Mouse (Mus musculus) layer of hippocampus, adult 11-12 months (tissue): Measurements from ENCODE around the gene Tppp3.
A peak's percentile ranks its signal among the peaks of the same experiment; 100 is the strongest.

ENCODE experiments used
- DNase-seq: peaks from one replicate; pipeline ENCODE4 v3.0.0; 2022; ENCODE audit warnings: low spot score

The Tppp3 gene

GRCm38 (mm10) chr8:105484392-105484791 is 13.1 kb upstream of the Tppp3 start:
- DNase-seq, result no peak

GRCm38 (mm10) chr8:105484030-105484368 is 12.7 kb upstream of the Tppp3 start:
- DNase-seq, result no peak

DNA sequence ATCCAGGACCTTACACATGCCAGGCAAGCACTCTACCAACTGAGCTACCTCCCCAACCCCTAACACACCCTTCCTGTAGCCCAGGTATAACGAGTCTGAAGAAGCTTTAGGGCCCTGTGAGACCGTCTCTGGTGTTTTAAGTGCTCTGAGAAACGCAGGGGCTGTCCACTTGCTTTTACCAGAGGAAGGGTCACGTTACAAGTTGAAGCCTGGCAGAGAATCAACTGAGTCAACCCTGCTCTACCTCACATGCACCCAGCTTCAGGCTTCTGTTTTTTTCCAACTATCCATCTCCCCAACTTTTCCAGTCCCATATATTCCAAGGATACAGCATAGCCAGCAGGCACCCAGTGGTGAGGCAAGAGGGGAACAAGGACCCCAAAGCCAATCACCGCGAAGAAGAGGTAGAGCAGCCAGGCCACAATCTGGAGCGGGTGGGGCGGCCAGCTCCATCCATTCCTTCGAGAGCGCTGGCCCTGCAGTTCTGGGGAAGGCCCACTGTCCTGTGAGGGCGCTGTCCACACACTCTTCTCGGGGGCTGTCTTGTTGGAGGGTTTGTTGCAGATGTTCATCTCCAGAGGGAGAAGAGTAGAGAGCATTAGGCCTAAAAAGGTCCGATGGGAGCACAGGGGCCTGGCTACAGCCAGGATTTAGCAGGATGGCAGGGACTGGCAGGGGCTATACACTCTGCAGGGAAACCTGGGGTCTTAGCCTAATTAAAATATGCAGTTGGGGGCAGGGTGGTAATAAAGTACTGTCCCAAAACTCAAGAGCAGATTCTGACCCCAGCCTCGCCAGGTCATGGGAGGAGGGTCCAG is 12.1 kb upstream of the Tppp3 start:
- DNase-seq, result no peak

DNA sequence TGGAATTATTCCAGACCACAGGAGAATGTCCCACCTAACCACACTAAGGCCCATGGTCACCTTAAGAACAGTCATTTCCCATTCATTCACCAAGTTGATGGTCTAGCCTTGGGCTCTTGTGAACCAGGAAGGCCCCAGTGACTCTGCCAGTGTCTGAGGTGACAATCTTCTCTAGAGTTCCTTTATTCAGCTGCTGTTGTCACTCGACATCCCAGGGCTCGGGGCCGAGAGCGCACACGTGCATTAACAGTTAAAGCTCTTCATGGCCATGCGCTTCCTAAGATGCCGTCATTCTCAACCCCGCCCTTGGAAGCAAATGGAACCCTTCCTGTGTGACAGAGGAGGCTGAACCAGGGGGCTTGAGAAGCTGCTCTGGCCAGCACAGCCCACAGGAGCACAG is 10.8 kb upstream of the Tppp3 start:
- DNase-seq, result no peak

DNA sequence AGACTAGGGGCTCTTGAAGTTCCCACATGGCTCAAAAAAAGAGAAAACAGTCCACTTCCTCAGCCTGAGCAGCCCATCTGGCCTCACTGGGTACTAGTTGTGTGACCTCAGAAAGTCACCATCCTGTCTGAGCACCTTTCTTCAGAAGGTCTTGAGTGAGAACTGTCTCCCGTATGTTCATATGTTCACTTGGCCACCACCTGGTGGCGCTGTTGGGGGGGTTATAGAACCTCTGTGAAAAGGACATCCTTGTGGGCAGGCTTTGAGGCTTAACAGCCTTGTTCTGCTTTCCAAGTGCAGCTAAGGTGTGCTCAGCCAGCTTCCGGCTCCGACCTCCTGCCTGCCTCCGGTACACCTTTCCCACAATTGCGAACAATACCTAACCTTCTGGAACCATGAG is 10.1 kb upstream of the Tppp3 start:
- DNase-seq, result no peak

DNA sequence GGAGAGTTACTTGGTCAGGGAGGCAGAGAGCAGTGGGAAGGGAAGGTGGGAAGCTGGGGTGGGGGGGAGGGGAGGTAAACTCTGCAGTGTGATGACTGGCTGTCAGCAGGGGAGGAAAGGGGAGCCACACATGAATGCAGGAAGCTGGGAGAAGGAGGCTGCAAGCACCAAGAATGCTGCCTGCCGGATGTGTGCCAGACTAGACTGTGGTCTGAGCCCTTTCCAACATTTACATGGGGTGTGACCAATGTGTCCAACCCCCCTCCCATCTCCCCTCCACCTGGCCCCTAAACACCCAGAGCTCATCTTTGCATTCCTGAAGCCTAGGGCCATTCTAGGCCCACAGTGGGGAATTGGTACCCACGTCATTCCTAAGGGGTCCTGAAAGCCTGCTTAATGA is 9.7 kb upstream of the Tppp3 start:
- no peak for DNase-seq

GRCm38 (mm10) chr8:105477792-105478191 is 6.5 kb upstream of the Tppp3 start:
- DNase-seq, result no peak

DNA sequence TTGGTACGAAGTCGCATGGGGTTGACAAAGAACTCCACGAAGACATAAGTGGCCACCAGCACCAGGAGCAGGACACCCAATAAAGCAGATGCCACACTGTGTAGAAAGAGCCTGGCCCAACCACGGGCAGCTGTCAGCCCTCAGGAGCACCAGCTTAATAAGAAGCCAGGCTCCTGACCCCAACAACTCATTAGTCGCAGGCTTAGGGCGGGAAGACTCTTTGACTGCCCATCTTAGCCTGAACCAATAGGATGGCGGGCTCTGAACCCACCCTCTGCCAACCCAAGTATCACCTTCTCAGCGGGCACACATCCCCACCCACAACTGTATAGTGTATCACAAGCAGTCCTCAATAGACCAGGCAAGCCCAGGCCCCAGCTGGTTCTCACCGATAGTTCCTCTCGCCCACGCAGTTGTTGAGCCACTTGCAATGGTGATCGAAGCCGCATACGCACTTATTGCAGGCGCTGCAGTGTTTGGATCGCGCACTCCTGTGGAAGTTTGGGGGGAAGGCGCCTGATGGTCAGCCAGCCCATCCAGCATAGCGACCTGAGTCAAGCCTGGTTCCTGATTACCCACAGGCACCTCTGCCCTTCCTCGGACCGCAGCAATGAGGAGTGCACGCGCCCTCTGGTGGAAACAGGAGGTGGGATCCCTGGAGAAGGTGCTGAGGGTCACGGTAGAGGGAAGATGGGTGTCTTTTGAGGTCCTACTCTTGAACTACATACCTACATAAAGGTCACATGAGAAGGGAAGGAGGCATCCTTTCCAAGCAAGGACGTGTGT is 5.5 kb upstream of the Tppp3 start:
- DNase-seq, result no peak

DNA sequence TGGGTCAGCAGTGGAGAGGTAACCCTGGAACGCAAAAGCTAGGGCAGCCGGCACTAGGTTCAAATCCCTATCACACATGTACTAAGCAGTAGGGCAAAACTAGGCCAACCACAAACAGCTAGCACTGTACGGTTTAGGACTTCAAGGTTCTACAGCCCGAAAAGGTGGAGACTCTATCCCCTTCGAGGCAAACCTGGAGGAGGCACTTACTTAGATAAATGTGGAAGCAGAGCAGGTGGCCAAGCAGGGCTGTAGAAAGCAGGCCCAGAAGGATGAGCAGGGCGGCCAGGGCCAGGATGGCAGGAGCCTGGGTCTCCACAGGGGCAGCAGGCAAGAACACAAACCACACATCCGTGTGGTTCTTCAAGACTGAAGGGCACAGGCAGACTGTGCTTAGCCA is 4.8 kb upstream of the Tppp3 start:
- DNase-seq, result no peak

DNA sequence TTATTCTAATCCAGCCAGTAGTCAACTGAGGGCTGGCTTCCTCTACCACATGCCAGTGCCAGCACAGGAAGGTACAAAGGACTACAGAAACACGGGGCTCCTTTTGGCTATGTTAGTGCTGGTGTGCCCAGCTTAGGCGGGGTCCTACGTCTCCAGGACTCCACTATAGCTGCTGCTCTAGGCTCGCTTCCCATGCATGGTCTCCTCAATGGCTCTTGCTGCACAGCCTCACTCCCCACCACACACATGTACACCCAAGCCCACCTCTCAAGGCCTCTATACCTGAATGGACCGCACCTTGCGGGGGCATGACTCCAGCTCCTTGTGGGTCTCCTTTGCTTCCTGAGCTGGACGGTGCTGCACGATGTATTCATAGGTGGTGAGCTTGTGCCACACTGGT is 4.4 kb upstream of the Tppp3 start:
- DNase-seq, result no peak

GRCm38 (mm10) chr8:105475254-105475653 is 3.9 kb upstream of the Tppp3 start:
- no peak for DNase-seq

GRCm38 (mm10) chr8:105474680-105475079 is 3.4 kb upstream of the Tppp3 start:
- no peak for DNase-seq

DNA sequence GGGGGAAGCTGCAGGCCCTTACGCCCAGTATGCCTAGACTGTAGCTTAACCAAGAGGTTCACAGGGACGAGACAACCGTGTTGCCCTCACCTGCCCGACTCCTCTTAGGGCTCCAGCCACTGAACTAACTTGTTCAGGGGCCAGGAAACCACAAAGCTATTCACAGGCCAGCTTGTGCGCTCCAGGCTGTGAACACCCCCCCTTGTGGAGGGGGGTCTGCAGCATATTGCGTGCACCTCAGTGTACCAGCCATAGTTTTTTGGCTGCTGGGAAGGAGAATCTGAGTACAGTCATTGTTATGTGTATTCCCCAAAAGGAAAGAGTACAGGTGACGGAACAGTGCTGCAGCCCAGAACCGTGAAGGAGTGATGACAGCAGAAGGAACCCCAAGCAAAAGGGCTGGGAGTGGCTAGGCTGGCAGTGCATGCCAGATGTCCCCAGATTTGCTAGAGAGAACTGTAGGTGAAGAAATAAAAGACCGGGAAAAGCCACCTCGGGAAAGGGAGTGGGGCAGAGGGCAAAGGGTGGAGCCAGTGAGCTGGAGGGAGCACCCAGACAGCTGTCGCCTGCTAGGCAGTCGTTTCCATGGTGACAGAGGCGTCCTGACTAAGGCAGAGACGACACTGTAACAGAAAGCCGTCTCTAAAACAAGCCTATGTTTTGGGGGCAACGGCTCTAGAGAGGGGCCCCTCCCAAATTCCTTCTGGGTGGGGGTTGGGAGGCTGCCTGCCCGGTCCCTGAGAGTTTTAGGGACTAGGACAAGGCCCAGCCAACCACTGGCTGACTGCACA is 2.7 kb upstream of the Tppp3 start:
- DNase-seq, result no peak

GRCm38 (mm10) chr8:105472983-105473382 is 1.7 kb upstream of the Tppp3 start:
- DNase-seq, result no peak

GRCm38 (mm10) chr8:105472414-105472932 is 1.1 kb upstream of the Tppp3 start:
- no peak for DNase-seq

DNA sequence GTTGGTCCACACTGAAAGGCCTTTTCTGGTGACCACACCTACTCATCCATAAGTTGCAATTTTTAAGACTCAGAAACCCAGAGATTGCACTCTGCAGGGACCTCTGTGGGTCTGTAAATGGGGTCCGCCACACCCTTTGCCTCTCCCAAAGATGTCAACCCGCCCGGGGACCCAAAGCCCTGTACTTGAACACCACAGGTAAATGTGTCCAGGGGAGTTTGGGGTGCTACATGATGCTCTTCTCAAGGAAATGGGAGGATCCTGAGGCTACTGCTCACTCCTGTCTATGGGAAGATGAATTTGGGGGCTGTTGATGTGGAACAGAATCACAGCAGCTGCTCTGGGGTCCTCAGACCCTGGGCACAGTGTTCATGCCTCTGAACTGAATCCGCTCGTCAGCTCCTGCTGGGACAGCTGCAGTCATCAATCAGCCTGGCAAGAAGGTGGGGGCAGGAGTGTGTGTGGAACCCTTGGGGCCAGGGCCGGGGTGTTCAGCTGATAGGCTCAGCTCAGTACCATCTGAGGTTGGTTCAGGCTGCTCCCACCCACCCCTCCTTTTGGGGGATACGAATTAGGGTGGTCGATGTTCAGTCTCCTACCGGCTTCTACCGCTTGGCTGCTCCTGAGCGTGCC is 529 bp downstream of the Tppp3 start:
- no peak for DNase-seq

DNA sequence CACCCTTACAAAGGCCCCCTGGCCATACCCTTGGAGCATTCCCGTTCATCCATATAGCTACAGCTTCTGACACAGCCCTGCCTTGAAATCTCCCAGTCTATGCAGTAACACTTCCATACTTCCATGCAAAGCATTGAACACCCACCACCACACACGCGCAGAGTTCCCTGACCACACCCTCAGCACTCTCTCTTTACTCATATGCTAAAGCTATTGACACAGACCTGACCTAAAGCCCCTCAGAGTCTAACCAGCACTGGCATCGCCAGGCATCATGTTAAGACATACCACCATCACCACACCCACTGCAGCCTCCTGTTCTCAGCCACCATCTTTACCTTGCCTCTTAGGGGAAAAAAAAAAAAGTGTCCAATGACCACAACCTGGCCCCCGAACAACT is 1.1 kb downstream of the Tppp3 start:
- no peak for DNase-seq

DNA sequence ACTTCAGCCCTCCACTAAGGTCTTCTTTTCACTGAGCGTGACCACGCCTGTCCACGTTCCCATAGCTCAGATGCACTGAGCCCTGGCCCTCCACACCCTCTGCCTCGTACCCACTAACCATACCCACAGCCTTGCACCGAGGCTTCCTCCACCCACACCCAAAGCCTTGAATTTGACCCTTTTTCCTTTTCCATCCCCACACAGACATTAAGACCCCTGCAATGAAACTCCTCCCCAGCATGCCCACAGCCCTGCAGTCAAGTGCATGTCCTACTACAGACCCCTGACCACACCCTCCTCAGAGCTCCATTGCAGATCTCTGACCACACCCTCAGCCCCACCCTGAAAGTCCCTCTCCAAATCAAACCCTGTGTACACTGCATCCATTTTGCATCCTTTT is 1.5 kb downstream of the Tppp3 start:
- no peak for DNase-seq

DNA sequence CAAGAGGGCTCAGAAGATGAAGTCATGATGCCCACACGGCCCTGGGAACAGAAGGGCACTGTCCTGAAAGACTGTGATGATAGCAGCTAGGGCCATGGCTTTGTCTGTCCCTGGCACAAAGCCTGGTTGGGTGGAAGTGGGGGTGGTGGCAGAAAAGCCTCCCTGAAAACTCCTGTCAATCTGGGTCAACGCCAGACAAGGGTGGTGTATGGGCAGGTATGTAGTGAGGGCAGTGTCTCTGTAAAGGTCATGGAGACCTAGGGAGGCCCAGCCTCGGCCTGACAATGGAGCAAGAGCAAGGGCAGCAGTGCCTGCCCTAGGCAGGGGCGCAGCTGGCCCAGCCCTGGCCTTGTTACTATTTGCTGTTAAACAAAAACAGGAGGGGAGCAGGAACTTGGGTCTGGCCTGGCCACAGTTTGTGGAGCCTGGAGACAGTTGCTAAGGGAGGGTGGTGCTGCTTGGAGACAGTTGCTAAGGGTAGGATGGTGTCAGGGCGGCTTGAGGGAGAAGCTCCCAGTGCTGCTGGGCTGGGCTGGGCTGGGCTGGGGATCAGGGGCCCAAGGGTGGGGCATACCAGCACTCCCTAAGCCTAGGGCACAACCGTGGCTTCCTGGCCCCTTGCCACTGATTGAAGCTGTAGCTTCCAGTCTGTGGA is 2.2 kb downstream of the Tppp3 start:
- peak; percentile 61 for DNase-seq

DNA sequence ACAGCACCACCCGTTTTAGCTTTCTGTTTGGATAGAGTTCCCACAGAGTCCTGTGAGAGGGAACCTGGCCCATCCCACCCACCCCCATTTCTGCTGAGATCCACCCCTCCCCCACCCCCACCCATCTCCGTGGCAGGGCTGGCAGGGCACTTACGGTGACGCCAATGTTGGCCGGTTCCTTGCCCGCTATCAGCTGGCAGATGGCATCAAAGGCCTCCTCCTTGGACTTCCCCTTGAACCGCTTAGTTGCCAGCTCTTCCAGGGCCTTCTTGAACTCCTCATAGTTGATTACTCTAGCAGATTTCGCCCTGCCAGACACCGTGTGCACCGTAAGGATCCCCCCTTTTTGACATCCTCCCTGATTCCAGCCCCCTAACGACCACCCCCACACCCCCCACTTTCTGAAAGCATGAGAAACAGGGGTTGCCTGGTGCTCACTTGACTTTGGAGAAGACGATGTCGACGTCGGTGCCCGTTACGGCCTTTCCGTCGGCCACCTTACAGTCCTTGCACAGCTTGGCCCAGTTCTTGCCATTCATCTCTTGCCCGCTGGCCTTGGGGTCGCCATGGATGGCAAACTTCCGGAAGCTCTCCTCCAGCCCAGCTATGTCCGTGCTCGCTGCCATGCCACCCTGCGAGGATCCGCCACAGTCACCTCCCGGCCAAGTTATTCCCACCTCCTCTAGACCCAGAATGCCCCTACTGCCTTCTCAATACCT is 3.2 kb downstream of the Tppp3 start:
- DNase-seq, result no peak

- no peak for DNase-seq
These were observed 3.8 kb downstream of the Tppp3 start for GRCm38 (mm10) chr8:105467396-105467985.
